Mouse (Mus musculus) megakaryocyte-erythroid progenitor cell, adult 5-6 weeks (primary cell): ENCODE results near the gene Nup153. TPM values are rescaled to one million over a fixed set of nuclear protein-coding genes. Genes with fewer than 3 reads are reported as not detected.

Experiments used
- ATAC-seq: replicated peaks from 2 replicates; pipeline ENCODE4 v1.8.0; 2016; ENCODE audit warnings: mild to moderate bottlenecking, inconsistent platforms; ENCODE audit not compliant: severe bottlenecking, poor library complexity, low FRiP score, low TSS enrichment
- total RNA-seq, 2 experiments: library from RNA; stranded (forward) in 1 of 2; stranded (reverse) in 1 of 2; fragments of 200-1000, 215-1000 nt in 1 of 2; fragments of >200 nt in 1 of 2; fragmentation: Nextera tagmentation in 1 of 2; gene quantifications; 2 replicates each; pipeline ENCODE4 v1.2.3; 2014 to 2017

Nup153 gene
- 104 and 186 TPM in 2 replicates for total RNA-seq (2014; fragmentation: Nextera tagmentation)
- total RNA-seq (2017): 124 and 130 TPM in 2 replicates

DNA sequence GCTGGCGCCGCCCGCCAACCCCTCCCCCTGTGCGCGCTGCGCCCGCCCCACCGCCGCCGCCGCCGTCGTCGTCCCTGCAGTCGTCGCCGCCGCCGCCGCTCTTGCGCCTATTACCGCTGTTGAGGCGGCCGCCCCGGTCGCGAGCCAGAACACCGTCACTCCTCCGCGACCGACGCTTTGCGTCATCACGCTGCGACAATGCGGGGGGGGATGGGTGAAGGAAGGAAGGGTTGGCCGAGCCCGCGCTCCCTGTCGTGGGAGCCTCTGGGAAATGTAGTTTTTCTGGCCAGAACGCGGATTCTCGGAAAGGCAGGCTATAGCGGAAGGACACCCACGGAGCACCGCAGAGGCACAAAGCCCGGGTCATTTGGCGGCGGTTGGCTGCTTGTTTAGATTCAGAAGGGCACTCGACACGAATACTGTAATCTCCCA, at the start of gene Nup153:
Gene Nup153 (minus strand): TSS at position 104 of the 432 bp plus-strand sequence.
- peak; percentile 90 for ATAC-seq

DNA sequence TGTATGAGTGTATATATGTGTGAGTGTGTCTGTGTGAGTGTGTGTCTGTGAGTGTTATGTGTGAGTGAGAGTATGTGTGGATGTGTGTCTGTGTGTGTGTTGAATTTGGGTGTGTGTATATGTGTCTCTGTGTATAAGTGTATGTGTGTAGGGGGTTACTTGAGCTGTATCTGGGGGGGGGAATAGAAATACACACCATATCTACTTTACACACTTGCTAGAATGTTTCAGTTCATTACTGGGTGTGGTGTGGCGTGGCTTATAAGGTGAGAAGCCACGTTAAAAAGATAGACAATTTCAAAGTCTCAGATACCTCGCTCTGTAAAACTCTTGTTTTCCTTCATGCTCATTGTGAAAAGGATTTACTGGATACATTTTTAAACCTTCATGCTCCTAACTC, 49.7 kb upstream of the Nup153 start:
- ATAC-seq: no peak

DNA sequence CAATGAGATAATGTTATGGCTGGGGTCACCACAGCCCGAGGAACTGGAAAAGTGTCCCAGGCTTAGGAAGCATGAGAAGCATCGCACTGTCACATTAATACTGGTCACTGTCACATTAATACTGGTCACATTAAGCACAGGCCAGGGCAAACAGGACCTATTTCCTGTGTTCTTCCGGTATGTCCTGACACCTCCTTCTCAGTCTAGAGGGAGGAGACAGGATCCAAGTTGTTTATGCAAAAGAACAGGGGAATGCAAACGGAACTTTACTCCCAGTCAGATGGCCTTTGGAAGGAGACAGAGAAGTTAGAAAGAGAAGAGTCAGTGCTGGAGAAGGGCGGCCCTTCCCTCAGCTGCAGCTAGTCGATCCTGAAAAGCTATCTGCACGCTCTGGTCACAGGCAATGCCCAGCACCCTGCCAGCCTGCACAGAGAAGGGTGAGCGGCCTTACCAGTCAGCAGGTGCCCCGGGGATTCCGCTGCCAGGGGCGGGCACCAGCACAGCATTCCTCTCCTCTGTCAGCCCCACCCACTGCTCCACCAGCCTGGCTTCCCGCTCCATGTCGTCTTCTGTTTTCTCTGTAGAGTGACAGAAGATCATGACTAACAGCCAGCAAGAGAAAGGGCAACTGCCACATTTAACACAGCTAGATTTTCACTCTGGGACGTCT, 49.0 kb upstream of the Nup153 start:
- no peak for ATAC-seq

DNA sequence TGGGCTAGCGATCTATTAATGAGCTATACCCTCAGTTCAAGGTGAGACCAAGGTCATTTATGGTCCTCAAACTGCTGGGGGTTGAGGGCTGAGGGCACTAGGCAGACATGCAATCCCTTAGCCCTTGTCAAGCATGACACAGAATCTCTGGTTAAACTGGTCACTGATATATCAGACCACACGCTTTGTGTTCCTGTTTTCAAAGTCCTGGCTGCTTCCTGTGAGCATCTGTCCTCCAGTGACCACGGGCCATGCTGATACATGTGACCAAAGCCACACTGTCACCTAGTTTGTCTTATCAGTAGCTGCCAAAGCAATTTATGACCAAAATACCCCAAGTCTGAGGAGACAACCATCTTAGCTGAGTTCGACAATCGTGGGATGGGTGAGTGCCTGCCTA, 47.3 kb upstream of the Nup153 start:
- peak; percentile 40; the same call in 1 of the 2 replicates for ATAC-seq

DNA sequence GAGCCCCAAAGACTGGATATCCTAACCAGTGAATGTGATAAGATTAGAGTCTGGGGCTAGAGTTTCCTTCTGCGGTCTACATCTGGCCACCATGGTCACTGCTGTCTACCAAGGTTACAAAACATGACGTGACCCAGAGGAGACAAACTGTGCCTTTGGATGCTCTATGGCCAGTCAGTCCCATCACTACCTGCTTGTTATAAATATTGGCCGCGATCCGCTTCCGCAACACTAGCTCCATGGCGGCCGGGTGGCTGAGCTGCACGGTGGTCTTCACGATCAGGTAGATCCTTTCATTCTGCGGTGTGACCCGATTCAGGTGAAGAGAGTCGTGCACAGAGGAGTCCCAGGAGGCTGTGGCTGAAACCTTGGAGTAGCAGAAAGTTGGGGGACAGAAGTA, 44.8 kb upstream of the Nup153 start:
- ATAC-seq: no peak

DNA sequence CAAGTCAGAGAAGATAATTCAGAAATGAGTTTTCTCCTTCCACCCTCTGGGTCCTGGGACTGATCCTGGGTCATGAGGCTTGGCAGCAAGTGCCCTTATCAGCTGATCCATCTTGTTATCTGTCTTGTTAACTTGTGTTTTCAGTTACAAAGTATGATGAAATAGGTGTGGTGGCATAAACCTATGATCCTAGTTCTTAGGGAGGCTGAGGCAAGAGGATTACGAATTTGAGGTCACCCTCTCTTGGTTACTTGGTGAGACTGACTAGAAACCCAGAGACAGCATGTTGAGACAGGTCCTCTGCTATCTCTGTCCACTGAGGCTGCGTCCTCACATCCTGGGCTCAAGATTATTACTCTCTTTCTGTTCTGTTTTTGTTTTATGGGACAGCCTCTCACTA, 37.6 kb upstream of the Nup153 start:
- 0 out of 2 replicates have a peak, but pooled peaks have one; percentile 22 for ATAC-seq

DNA sequence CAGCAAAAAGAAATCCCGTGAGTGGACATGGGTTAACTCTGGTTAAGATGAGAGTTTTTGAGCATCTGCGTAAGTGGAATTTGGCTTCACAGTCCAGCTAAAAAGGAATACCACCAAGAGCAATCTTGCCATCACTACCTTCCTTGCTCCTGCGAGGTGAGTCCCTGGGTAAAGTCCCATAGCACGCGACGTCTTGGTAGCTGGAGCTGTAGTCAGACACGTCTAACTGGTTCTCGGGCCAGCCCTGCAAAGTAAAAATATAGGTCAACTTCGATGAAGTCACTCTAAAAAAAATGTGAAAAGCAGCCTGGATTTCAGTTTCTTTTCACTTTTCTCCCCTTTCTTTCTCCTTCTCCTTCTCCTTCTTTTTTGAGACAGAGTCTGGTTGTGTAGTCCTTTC, 35.5 kb upstream of the Nup153 start:
- ATAC-seq: no peak

DNA sequence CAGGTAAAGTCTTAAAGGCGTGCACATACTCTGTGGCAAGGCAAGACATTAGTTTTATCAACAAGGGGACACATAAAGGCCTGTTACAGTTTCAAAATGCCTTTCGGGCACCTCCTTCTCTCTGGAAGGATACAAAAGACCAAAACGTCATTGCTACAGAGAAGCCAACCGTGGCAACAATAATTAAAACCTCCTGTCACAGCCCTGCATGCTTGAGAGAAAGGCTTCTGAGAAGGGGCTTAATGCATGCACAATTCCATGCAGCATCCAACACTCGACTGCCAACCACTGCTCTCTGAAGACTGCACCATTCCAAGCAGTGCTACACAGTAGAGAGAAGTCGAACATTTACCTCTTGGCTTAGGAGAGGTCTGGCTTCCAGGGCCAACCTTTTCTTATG, 33.2 kb upstream of the Nup153 start:
- ATAC-seq: no peak

DNA sequence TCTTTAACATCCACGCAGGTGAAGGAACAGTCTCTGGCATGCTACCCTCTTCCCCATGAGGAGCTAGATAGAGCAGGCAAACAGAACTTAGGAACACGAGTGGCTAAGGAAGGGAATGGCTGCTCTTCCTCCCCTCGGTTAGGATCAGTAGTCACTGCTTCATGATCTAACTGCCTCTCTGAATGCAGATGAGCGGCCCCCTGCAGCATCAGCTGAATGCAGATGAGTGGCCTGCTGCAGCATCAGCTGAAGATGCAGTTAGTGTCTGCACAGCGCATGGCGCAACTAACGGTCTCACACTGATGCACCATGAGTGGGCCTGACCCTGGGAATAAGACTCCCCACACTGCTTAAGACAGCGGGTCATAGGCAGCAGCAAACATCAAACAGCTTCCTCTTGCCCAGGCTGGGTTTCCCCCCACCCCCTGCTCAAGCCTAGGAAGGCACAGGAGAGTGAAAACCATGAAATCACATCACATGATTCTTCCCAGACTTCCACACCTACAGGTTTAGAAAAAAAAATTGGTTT, 31.6 kb upstream of the Nup153 start:
- ATAC-seq: no peak

DNA sequence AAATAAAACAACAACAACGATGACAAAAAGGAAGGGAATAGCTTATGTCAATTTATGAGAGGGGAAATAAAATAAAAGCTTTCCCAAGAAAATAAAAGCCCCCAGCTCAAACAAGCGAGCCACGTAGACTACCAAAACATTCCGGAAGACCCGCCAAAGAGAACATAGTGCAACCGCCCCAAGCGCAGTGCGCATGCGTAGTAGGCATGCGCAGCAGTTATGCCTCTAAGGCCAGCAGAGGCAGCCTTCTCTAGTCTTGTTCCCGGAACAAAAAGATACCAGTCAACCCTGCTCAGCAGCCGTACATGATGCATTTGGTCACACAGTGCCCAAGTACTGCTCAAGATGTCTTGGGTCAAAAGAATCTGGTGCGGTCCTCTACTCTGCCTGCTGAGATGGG, 30.9 kb upstream of the Nup153 start:
- ATAC-seq: no peak

DNA sequence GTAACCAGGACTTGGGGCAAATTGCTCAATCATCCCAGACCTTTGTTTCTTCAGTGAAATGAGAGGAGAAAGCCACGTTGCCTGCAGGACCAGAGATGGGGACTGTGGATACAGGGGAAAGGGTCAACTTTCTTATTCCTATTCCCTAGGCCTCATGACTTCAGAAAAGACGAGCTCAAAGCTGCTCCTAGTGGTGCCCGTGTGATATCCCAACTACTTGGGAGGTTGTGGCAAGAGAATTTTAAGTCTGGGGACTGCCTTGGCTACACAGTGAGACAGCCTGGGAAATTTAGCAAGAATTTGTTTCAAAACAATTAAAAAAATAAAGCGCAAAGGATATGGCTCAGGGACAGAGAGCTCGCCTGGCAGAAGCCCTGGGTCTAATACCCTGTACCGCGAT, 30.2 kb upstream of the Nup153 start:
- ATAC-seq: no peak

DNA sequence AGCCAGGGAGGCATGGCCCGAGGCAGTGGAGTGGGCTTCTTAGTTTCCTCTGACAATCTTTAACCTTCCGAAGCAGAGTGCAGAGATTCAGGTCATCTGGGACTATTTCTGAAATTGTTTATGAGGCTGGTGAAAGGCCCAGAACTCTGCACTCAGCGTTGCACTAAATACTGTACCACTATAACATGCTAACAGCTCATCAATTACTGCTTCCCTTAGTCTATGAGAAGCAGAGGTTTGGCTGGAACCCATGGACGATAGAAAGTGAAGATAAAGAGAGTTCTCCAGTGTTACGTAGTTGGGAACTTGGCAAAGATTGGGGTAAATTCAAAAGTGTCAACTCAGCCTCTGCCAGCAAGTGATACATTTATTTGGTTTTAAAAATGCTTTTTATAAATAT, 25.6 kb upstream of the Nup153 start:
- no peak for ATAC-seq

DNA sequence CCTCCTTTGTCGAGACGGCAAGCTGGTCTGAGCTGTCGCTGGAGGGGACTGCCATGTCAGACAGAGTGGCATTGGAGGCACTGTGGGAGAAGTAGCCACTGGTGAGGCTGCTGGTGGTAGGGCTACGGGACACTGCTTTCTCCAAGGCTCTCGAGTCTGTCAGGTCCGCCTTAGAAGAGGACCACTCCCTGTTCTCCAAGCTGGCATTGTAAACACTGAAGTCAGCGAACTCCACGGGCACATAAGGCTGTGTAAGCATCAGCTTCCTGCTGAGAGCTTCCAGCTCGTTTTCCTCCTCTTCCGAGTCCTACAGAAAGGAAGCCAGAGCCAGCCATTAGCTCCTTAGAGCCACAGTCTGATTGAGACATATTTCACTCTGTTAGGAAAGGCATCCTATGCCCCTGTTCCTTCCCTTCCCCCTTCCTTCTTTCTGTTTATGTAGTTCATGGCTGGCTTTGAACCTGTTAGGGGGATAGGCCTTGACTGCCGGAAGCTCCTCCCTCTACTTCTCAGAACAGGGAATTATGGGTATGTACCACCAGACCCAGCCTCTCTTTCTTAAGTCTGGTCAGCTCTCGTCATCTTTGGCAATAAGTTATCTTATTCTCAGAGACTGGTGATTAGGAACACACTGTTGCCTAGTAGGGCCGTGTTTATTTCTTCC, 25.0 kb upstream of the Nup153 start:
- ATAC-seq: no peak

DNA sequence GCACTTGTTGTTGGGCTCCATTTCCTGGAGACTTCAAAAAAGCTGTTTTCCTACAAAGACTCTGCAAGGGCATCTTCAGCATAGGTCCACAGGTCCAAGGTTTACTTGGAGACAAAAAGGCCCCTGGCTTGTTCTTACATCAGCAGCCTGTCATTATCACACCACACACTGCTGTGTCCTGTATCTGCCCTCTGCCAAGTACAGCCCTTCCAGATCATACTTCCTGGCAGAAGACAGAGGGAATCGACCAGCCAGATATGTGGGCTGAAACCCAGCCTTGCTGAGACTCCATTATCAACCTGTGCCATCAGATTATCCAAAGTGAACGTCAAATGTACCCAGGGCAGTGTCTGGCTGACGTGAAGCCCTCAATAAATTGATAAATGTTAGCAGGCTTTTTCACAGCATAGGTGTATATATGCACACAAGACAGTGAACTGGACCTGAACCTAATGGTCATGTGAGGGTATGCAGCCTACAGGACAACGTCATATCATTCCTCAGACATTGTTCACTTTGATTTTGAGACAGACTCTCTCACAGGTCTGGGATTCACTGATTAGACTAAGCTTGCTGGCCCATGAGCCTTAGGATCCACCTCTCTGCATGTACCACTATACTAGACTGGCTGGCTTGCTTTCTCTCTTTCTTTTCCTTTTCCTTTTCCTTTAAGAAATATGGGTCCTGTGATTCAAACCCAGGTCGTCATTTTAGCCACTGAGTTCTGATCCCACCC, 20.6 kb upstream of the Nup153 start:
- ATAC-seq: peak; percentile 97

DNA sequence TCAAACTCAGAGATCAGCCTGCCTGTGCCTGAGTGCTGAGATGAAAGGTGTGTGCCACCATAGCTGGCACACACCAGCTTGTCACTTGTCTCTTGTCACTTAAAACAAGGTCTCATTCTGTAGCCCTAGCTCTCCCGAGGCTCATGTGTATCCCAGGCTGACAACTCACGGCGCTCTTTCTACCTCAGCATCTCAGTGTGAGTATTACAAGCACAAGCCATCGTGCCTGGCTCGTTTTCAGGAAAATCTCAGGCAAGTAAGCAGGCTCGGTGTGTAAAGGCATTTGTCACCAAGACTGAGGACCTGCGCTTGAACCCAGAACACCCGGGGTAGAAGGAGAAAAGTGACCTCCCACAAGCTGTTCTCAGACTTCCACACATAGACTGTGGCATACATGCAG, 16.1 kb upstream of the Nup153 start:
- ATAC-seq: no peak

DNA sequence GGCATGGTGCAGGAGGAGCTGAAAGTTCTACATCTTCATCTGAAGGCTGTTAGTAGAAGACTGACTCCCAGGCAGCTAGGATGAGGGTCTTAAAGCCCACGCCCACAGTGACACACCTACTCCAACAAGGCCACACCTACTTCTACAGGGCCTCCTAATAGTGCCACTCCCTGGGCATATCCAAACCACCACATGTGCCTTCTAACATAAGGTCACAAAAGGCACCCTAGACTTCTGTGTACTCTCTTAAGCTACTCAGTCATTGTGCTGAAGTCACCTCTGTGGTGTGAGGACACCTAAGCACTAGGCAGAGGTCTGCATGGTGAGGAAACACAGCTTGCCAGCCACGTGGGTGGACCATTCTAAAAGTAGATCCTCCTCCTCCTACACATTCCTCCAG, 14.6 kb upstream of the Nup153 start:
- peak; percentile 89 for ATAC-seq

DNA sequence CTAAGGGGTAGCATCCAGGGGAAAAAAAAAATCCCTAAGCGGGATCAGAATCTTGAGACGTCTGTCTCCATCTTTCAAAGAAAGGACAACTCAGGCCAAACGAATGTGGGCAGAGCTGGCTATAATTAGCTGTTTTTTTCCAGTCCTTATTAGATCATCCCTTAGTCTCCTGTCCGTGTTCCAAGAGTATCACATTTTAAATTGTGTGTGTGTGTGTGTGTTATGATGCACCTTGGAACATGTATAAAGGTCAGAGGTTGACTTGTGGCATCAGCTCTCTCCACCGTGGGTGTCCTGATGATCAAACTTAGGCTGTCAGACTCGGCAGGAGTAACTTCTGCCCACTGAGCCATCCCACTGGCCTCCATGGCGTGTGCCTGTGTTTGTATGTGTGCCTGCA, 11.7 kb upstream of the Nup153 start:
- ATAC-seq: no peak

DNA sequence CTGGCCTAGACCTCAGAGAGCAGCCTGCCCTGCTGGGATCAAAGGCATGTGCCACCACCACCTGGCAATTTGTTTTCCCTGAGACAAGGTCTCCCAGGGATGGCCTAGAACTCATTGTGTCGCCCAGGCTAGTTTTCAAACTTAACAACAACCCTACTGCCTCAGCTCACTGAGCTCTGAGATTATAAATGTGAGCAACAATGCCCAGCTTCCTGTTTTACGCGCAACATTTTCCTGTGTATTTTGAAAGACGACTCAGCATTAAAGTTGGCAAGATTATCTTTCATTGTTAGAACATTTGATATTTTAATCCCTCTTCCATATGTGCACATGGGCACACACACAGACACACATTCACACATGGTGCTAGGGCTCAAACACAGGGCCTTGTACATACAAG, 9.7 kb upstream of the Nup153 start:
- no peak for ATAC-seq

DNA sequence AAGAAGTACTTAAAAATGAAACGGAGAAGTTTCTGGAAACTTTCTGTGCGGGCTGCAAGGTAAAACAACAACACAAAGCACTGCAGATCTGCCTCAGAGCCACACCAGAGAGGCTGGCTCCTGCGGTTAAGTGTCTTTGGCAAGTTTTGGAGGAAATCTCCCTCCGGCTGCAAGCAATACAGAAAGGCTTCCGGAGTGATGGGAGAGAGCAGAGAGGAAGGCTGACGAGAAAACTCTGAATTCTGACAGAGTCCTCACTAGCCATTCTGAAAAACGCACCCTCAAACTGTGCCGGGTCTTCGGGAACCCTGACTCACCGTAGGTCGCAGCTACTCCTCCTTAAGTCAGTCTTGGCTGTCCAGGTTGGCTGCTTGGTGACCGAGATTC, 8.7 kb upstream of the Nup153 start:
- ATAC-seq: peak; percentile 15; the same call in 1 of the 2 replicates

DNA sequence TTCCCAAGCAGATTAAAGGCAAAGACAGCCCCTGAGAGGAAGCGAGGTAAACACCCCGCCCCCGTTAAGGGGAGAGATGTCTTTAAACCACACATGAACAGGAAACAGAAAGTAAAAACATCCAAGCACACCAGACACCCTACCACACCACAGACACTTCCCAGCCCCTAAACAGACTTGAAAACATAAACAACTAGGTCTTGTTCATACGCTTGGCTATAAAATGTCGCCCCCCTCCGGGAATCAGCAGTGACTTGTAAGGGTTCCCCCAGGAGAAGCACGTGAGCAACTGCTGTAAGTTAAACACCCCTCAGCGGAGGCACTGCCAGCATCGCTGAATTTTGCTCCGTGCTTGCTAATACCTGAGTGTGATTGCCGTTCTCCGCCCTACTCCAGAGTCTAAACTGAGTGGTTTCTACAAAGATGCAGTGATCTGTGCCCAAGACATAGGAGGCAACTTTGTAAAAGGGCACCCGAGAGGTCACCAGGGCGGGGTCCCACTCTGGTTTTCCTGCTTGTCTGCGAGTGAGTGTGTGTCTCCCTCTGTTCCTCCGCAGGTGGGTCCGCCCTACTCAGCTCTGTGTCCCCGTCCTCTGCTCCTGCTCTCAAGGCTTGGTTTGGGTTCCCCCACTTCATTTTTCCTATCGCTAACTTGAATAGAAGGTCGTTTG, 8.2 kb upstream of the Nup153 start:
- ATAC-seq: peak; percentile 72
